Mouse (Mus musculus) NIH3T3 (cell line): ENCODE measurements at regions not wholly inside any gene's neighbourhood (a gene's known extent, or its start where the extent isn't known, plus 50 kb on each side); places are given as distances from the start of the nearest gene placed in this dataset.
"Not testable (repeated sequence)": the region's sequence is repeated elsewhere in the genome, so short reads cannot be mapped to it uniquely, and the experiment has no call there.

Source experiments
- DNase-seq: peaks from one replicate; pipeline ENCODE4 v3.0.0-alpha.2; 2012; ENCODE audit warnings: low read depth

DNA sequence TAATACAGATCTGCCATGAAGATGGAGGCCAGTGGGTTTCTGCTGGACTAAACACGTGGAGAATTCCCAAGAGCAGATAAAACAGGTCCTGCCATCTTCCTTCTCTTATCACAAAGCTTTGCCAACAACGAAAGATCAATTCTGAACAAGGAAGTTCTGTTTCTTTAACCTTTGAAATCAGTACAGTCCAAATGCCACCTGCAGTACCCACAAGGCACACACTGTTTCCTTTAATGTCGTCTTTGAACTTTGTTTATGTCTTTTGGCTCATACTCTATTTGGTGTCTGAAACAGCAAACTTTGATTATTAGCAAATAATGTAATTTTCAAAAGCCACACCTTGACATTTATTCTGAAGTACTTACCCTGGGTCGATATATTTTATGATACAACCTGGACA is 536.5 kb downstream of the Bckdhb start:
- no peak for DNase-seq

DNA sequence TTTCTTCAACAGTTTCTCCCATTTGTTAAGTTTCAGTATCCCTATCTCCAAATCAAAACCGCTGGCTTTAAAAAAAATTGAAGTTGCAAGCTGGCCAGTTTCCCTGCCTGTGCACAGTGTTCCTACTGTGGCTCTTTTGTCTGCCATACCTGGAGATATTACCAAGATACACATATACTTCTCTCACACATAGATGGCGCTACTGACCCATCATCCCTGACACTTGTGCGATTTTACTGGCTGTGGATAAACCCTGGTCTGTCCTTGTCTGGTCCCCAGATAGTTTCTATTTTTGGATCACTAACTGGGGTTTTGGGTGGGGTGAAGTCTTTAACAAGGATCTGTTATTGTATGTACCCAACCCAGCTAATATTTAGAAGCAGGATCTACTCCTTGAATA is 541.8 kb downstream of the Bckdhb start:
- DNase-seq, result peak; percentile 14

DNA sequence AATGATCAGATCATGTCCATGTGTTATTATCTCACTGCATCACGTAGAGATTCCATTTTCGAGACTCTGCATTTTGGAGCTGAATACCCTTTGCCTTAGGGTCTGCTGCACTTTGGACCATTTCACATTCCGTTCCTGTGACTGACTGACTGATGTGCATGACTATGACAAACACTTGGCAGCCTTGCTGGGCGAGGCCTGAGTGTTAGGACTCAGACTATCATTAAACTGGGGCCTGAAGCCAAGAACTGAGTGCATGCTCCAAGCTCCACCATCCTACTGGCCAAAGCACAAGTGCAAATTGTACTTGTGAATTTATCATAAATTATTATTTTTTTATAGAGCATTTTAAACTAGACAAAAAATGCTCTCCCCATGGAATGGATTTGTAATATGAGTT is 547.8 kb downstream of the Bckdhb start:
- peak; percentile 18 for DNase-seq

- DNase-seq, result peak; percentile 11
These were observed 551.0 kb downstream of the Bckdhb start for GRCm38 (mm10) chr9:84475906-84476305.

DNA sequence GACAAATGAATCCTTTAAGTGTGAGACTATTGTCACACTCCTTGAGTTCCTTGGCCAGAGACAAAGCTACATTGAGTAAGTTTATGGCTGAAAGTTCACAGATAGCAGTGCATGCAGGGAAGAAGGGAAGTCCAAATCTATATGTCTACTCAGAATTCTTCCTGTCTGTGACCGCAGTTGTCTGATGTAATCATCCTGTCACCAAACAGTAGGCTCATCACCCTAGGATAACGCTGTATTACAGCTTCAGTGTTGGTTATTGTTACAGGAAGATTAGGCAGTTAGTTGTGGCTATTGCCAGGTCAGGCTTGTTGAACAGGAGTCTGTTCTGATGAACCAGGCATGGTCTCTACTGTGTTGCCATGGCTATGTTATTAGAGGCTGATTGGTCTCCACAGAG is 574.6 kb downstream of the Bckdhb start:
- no peak for DNase-seq

DNA sequence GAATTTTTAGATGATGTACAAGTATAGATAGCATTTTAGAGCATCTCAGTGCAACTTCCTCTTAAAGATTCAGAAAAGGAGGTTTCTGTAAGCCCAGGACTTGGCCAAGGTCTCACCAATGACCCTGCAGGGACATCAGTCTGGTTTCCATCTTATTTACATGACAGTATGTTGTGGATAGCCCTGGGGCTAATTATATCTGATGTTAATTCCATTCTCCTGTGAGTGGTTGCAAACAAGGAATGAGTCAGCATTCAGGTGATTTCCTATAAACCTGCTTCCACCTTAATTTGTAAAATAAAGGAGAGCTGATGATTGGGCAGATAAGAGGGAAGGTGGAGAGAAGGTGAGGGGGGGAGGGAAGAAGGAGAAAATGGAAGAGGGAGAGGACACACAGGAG is 578.0 kb downstream of the Bckdhb start:
- not testable (repeated sequence) for DNase-seq

GRCm38 (mm10) chr9:84517064-84517463 is 592.1 kb downstream of the Bckdhb start:
- no peak for DNase-seq

GRCm38 (mm10) chr9:84545431-84545830 is 620.5 kb downstream of the Bckdhb start:
- DNase-seq, result peak; percentile 1

DNA sequence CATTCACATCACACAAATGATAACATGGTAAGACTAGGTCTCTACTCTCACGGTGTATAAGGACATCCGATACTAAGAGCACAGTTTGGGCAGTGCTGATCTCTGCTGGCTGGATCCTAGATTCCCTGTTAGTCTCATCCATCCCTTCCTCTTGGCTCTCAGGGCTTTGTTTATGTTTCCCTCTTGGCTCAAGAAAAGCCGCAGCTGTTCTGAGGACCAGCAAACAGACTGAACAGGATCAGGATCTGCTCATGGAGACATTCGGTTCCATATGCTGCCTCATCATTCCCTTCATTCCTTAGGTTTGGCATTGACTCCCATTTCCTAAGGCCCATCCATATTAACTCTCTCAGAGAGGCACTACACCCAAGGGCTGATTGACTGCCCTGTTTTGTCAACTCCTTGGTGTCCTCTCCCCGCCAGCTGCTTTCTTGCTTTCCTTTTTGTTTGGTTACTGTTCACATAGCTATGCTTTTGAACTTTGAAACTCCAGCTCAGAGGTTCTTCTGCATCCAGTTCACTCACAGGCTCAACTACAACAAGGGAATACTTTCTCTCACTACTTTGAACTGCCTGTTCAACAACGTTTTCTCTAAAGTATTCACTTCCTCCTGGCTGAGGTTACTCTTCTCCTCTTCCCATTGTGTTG is 623.2 kb downstream of the Bckdhb start:
- DNase-seq, result no peak

GRCm38 (mm10) chr9:84555237-84555636 is 630.3 kb downstream of the Bckdhb start:
- DNase-seq, result no peak

DNA sequence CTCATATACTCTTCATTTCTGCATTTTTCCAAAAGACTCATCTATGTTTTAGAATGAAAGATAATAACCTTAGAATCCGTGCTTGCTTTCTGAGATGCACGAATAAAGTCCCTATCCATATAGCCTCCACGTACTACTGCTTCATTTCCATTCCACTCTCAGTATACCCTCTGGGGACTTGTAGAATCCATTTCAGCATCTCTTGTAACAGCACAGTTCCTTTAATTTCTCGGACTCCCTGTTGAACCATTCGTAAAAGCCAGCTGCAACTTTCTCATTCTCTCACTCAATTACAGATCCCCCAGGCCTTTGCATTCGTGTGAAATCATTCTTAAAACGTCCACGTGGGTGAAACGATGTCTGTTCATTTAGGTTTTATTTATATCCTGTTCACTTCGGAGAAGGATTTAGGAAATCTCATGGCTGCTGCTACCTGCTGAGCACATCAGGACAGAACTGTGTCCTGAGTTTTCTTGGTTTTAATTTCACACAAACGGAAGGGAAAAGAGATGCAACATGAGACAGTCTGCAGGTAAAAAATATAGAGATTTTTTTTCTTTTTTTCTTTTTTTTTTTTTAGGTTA is 631.4 kb downstream of the Bckdhb start:
- no peak for DNase-seq

- DNase-seq, result no peak
These were observed 633.4 kb downstream of the Bckdhb start for GRCm38 (mm10) chr9:84558346-84558745.

DNA sequence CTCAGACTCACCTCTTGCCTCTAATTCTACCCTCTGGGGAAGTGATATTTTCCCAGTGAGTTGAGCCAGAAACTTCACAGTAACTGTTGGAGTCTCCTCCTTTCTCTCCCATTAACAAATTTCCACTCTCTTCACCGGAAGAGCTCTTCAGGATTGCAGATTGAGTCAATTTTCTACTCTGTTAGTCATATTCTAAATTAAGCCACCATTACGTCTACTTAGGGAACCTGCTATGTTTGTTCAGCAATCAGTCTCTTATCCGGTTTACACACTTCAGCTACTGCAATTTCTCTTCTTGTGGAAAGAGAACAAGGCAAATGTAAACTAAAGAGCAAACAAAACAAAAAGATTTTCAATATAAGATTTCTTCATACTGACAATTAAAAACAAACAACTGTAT is 644.6 kb downstream of the Bckdhb start:
- no peak for DNase-seq

- DNase-seq, result peak; percentile 11
These were observed 652.8 kb downstream of the Bckdhb start for GRCm38 (mm10) chr9:84577781-84578180.

DNA sequence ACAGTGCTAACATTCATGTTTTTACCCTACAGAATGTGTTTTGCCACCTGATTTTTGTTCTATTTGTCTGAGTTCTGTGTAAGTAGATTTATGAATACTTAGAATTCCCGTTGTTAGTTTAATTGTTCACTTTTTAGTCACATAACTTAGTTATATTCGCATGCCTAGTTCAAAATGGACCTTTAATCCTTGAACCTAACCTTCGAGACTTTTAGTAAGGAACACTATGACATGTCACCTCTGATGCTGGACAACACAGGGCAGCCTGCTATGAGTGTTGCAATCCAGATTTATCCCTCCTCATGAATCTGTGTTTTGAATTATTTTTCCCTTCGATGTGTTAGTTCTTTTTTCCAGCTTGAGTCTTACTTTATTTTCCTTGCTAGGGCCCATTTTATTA is 662.8 kb downstream of the Bckdhb start:
- no peak for DNase-seq

DNA sequence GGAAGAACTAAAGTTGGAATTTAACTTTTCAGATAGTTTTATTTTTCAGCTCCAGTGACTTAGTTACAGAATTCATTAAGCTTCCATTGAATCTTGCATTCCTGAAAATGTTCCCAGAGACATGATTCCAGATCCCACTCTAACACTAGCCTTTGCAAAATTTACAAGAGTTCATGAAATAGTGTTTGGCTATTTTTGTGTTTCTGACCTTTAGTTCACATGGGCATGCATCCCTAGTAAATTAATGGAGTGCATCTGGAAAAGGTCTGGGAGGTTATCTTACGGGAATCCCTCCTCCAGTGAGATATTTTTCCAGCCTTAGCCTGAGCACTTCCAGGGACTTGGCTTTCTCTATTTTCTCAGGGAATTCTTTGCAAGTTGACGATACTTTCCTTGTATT is 669.8 kb downstream of the Bckdhb start:
- DNase-seq, result no peak
